Mouse (Mus musculus) liver, adult (tissue): ENCODE measurements around the gene Zswim7.

ENCODE experiments used
- GATA4 ChIP-seq: IDR thresholded peaks from 2 replicates; pipeline ENCODE4 v1.6.1; 2014; ENCODE audit warnings: mild to moderate bottlenecking, low read length; ENCODE audit not compliant: insufficient replicate concordance

Gene Zswim7

GRCm38 (mm10) chr11:62223962-62224361 lies 57.2 kb downstream of the Zswim7 start:
- no peak for TF ChIP-seq GATA4

GRCm38 (mm10) chr11:62223416-62223815 lies 57.8 kb downstream of the Zswim7 start:
- no peak for TF ChIP-seq GATA4

GRCm38 (mm10) chr11:62220756-62221510 lies 60.2 kb downstream of the Zswim7 start:
- TF ChIP-seq GATA4 = no peak

- TF ChIP-seq GATA4 = no peak
Measured at GRCm38 (mm10) chr11:62217751-62218150, 63.4 kb downstream of the Zswim7 start.
